Comparison of ENCODE assay signal across 9 mouse cellular contexts in genomic region chr3:120983556-120984270, GRCm38 (mm10).
DNase-seq lines count a peak whose midpoint lies in the region; ATAC-seq and TF ChIP-seq lines count a peak whose summit lies in the region.
"Had no signal": no experiment of that assay in that cellular context is flagged by ENCODE, and none has a peak within 500 bp of the region (broad histone marks: within the 10 kb centered on the region; RNA-seq: fewer than 3 reads in every experiment).

No protein-coding gene starts in this region.

- no peak overlapping the region for H3K9ac ChIP-seq in hindbrain, embryonic 14.5 days
- H3K9ac ChIP-seq in lung, postnatal 0 days (replicated peaks; ENCODE audit: low read depth), result no peak overlapping the region
- H3K9ac ChIP-seq: lung, embryonic 15.5 days; stomach, embryonic 15.5 days had no signal

- no peaks in the 10 kb centered on the region for H3K27me3 ChIP-seq in hindbrain, embryonic 14.5 days (ENCODE audit: control insufficient read depth, insufficient read depth, low read length)
- no peaks in the 10 kb centered on the region for H3K27me3 ChIP-seq in lung, postnatal 0 days (replicated peaks; ENCODE audit: insufficient read depth, low read length)
- H3K27me3 ChIP-seq: lung, embryonic 15.5 days; stomach, embryonic 15.5 days had no signal

- H3K36me3 ChIP-seq in hindbrain, embryonic 14.5 days (replicated peaks; ENCODE audit: control insufficient read depth, insufficient read depth), result no peaks in the 10 kb centered on the region
- H3K36me3 ChIP-seq in lung, postnatal 0 days (ENCODE audit: insufficient read depth, low read length), result no peaks in the 10 kb centered on the region
- H3K36me3 ChIP-seq: lung, embryonic 15.5 days; stomach, embryonic 15.5 days had no signal

- peak; percentile 54 for DNase-seq in embryo, embryonic 11 days
- peak; percentile 64 for DNase-seq in hindbrain, embryonic 14.5 days (ENCODE audit: low spot score)
- DNase-seq in mesoderm, embryonic 11.5 days (ENCODE audit: low read depth, low spot score), result peak; percentile 15
- peak; percentile 31 for DNase-seq in right cerebral cortex, postnatal 4 days
- no peak for DNase-seq in lung, postnatal 0 days (ENCODE audit: low spot score)
- DNase-seq in B cell, adult 2 months, result no peak
- no peak for DNase-seq in heart, postnatal 4 days

- peak; percentile 75 for ATAC-seq in hindbrain, embryonic 14.5 days (ENCODE audit: low FRiP score)
- ATAC-seq in lung, postnatal 0 days, result no peak

- H3K9me3 ChIP-seq in hindbrain, embryonic 14.5 days (ENCODE audit: control insufficient read depth, low read length), result no peaks in the 10 kb centered on the region
- no peaks in the 10 kb centered on the region for H3K9me3 ChIP-seq in lung, postnatal 0 days (ENCODE audit: low read length)
- H3K9me3 ChIP-seq: lung, embryonic 15.5 days; stomach, embryonic 15.5 days had no signal

- WGBS in hindbrain, embryonic 14.5 days, result 35% methylated on average over 17 of the region's 17 CpGs
- WGBS in lung, postnatal 0 days, result 61% methylated on average over 17 of the region's 17 CpGs

- TF ChIP-seq CTCF in lung, postnatal 0 days (IDR thresholded peaks at IDR 0.05), result no peak

- no peak for TF ChIP-seq EP300 in lung, postnatal 0 days (IDR thresholded peaks at IDR 0.05)

- no peak overlapping the region for H3K4me3 ChIP-seq in hindbrain, embryonic 14.5 days (replicated peaks; ENCODE audit: low read length)
- no peak overlapping the region for H3K4me3 ChIP-seq in lung, postnatal 0 days (ENCODE audit: low read depth, low read length)
- H3K4me3 ChIP-seq: lung, embryonic 15.5 days; stomach, embryonic 15.5 days had no signal

- H3K27ac ChIP-seq in hindbrain, embryonic 14.5 days, result peak overlapping the region; percentile 57
- H3K27ac ChIP-seq in lung, postnatal 0 days (ENCODE audit: low read length), result no peak overlapping the region
- H3K27ac ChIP-seq: lung, embryonic 15.5 days; stomach, embryonic 15.5 days had no signal

- H3K4me1 ChIP-seq in hindbrain, embryonic 14.5 days (replicated peaks; ENCODE audit: control insufficient read depth, insufficient read depth, low read length), result peaks cover 11% of the 10 kb centered on the region; the same call in 1 of the 2 replicates
- no peaks in the 10 kb centered on the region for H3K4me1 ChIP-seq in lung, postnatal 0 days (ENCODE audit: insufficient read depth, low read depth, low read length)
- H3K4me1 ChIP-seq: lung, embryonic 15.5 days; stomach, embryonic 15.5 days had no signal

- peak overlapping the region; percentile 28 for H3K4me2 ChIP-seq in hindbrain, embryonic 14.5 days (replicated peaks)
- no peak overlapping the region for H3K4me2 ChIP-seq in lung, postnatal 0 days (replicated peaks; ENCODE audit: low read depth, low read length)
- H3K4me2 ChIP-seq: lung, embryonic 15.5 days; stomach, embryonic 15.5 days had no signal

Comparison
In these comparisons a context has a peak if more than half of its experiments do, and no peak if none do; other contexts are left out.
1. DNase-seq: peak in embryo, embryonic 11 days (single experiment), hindbrain, embryonic 14.5 days (single experiment), mesoderm, embryonic 11.5 days (single experiment) and right cerebral cortex, postnatal 4 days (single experiment); none in lung, postnatal 0 days (single experiment), B cell, adult 2 months (0 of 2) and heart, postnatal 4 days (single experiment).